Mouse (Mus musculus) gastrocnemius, postnatal 4 days (tissue): ENCODE data around the gene Zfp94. TPM values are rescaled to one million over a fixed set of nuclear protein-coding genes. Genes with fewer than 3 reads are reported as not detected.
A peak's percentile ranks its signal among the peaks of the same experiment; 100 is the strongest.

Experiments
- DNase-seq, 2 experiments: peaks; one replicate each; pipeline ENCODE4 v3.0.0; 2021 to 2022; ENCODE audit warnings: low spot score in 2 of 2, mixed read lengths in 2 of 2
- long read RNA-seq, 2 experiments: library from polyadenylated mRNA; stranded (forward); transcript quantifications; one replicate each; pipeline ENCODE4 v2.0.0; 2021
- total RNA-seq, 2 experiments: library from RNA; stranded (reverse); gene quantifications; 2 replicates each; pipeline ENCODE4 v1.2.3; 2021

Gene Zfp94
- total RNA-seq = 1 to 10 TPM; 4.0 to 4.2 TPM
- long read RNA-seq, experiment 1, partial matches to known transcripts = 1 of 5 reads
- long read RNA-seq, experiment 1, other reads (novel, unspliced or antisense) = 3 of 5 reads
- long read RNA-seq, experiment 2, partial matches to known transcripts = 1 of 5 reads
- long read RNA-seq, experiment 2, other reads (novel, unspliced or antisense) = 3 of 5 reads

- peak; percentile 82 to 92 for DNase-seq
Observed at GRCm38 (mm10) chr7:24316567-24317092, at the start of gene Zfp94. Gene Zfp94, minus strand, starts transcription at chr7:24316666.

- DNase-seq = no peak
Observed at GRCm38 (mm10) chr7:24365258-24366014, 49.0 kb upstream of the Zfp94 start.

- DNase-seq = peak; percentile 77 to 79
Observed at GRCm38 (mm10) chr7:24364827-24365226, 48.4 kb upstream of the Zfp94 start.

- no peak for DNase-seq
Observed at GRCm38 (mm10) chr7:24363228-24363627, 46.8 kb upstream of the Zfp94 start.

- DNase-seq = no peak
Observed at GRCm38 (mm10) chr7:24361001-24361400, 44.5 kb upstream of the Zfp94 start.

GRCm38 (mm10) chr7:24359269-24359668 is 42.8 kb upstream of the Zfp94 start:
- DNase-seq = no peak

- no peak for DNase-seq
Observed at GRCm38 (mm10) chr7:24357899-24358298, 41.4 kb upstream of the Zfp94 start.

- no peak for DNase-seq
Observed at GRCm38 (mm10) chr7:24356081-24356480, 39.6 kb upstream of the Zfp94 start.

GRCm38 (mm10) chr7:24355646-24356045 is 39.2 kb upstream of the Zfp94 start:
- no peak for DNase-seq

GRCm38 (mm10) chr7:24348896-24349295 is 32.4 kb upstream of the Zfp94 start, which contains the start of gene Lypd5:
Gene Lypd5, plus strand, starts transcription at chr7:24349196.
- DNase-seq = no peak

GRCm38 (mm10) chr7:24346444-24346843 is 30.0 kb upstream of the Zfp94 start:
- DNase-seq = no peak

- DNase-seq = no peak
Observed at GRCm38 (mm10) chr7:24343701-24344272, 27.3 kb upstream of the Zfp94 start.

- no peak for DNase-seq
Observed at GRCm38 (mm10) chr7:24338241-24338640, 21.8 kb upstream of the Zfp94 start.

GRCm38 (mm10) chr7:24335699-24336309 is 19.3 kb upstream of the Zfp94 start:
- peak in 1 of 2 experiments; percentile 66 for DNase-seq

- DNase-seq = peak in 1 of 2 experiments; percentile 11
Observed at GRCm38 (mm10) chr7:24333304-24333986, 17.0 kb upstream of the Zfp94 start, which contains the start of gene Tescl. Gene Tescl, minus strand, starts transcription at chr7:24333936.

- DNase-seq = no peak
Observed at GRCm38 (mm10) chr7:24327281-24327975, 11.0 kb upstream of the Zfp94 start.

GRCm38 (mm10) chr7:24326273-24327135 is 10.0 kb upstream of the Zfp94 start:
- no peak for DNase-seq

GRCm38 (mm10) chr7:24325675-24326128 is 9.2 kb upstream of the Zfp94 start:
- no peak for DNase-seq

- DNase-seq = no peak
Observed at GRCm38 (mm10) chr7:24325197-24325596, 8.7 kb upstream of the Zfp94 start.
